In genomic region chr6:4994161-4994919, GRCm38 (mm10) we compare ENCODE assay signal across 7 mouse cellular contexts.
DNase-seq lines count a peak whose midpoint lies in the region; ATAC-seq and TF ChIP-seq lines count a peak whose summit lies in the region.

No protein-coding gene starts in this region.

- peak overlapping the region; percentile 4; the same call in 1 of the 2 replicates for H3K4me2 ChIP-seq in lung, postnatal 0 days (replicated peaks; ENCODE audit: low read depth, low read length)
- H3K4me2 ChIP-seq in forebrain, embryonic 16.5 days (ENCODE audit: low read length) = no peak overlapping the region

- TF ChIP-seq EP300 in lung, postnatal 0 days (IDR thresholded peaks at IDR 0.05) = no peak

- WGBS in lung, postnatal 0 days = 49% methylated on average over 14 of the region's 14 CpGs
- WGBS in forebrain, embryonic 16.5 days = 44% methylated on average over 14 of the region's 14 CpGs

- no peaks in the 10 kb centered on the region for H3K36me3 ChIP-seq in lung, postnatal 0 days (ENCODE audit: insufficient read depth, low read length)
- H3K36me3 ChIP-seq in forebrain, embryonic 16.5 days (ENCODE audit: control insufficient read depth, insufficient read depth) = no peaks in the 10 kb centered on the region

- ATAC-seq in lung, postnatal 0 days = no peak
- ATAC-seq in forebrain, embryonic 16.5 days = peak; percentile 54; the same call in 1 of the 2 replicates

- no peak overlapping the region for H3K27ac ChIP-seq in lung, postnatal 0 days (ENCODE audit: low read length)
- no peak overlapping the region for H3K27ac ChIP-seq in forebrain, embryonic 16.5 days (ENCODE audit: low read length)

- peaks cover 4% of the 10 kb centered on the region; the same call in 1 of the 2 replicates for H3K4me1 ChIP-seq in lung, postnatal 0 days (ENCODE audit: insufficient read depth, low read depth, low read length)
- peaks cover 15% of the 10 kb centered on the region for H3K4me1 ChIP-seq in forebrain, embryonic 16.5 days (replicated peaks; ENCODE audit: control insufficient read depth, insufficient read depth, low read length)

- H3K4me3 ChIP-seq in lung, postnatal 0 days (ENCODE audit: low read depth, low read length) = no peak overlapping the region
- H3K4me3 ChIP-seq in forebrain, embryonic 16.5 days (replicated peaks; ENCODE audit: low read length) = no peak overlapping the region

- no peaks in the 10 kb centered on the region for H3K27me3 ChIP-seq in lung, postnatal 0 days (replicated peaks; ENCODE audit: insufficient read depth, low read length)
- H3K27me3 ChIP-seq in forebrain, embryonic 16.5 days (replicated peaks; ENCODE audit: control insufficient read depth, insufficient read depth, low read length) = no peaks in the 10 kb centered on the region

- no peaks in the 10 kb centered on the region for H3K9me3 ChIP-seq in lung, postnatal 0 days (ENCODE audit: low read length)
- no peaks in the 10 kb centered on the region for H3K9me3 ChIP-seq in forebrain, embryonic 16.5 days (ENCODE audit: control insufficient read depth, low read length)

- DNase-seq in lung, postnatal 0 days (ENCODE audit: low spot score) = no peak
- DNase-seq in lung, postnatal 25 days (ENCODE audit: low spot score) = no peak
- peak; percentile 73 for DNase-seq in mesoderm, embryonic 11.5 days (ENCODE audit: low read depth, low spot score)
- DNase-seq in adrenal gland, adult (ENCODE audit: inconsistent age in 2 of 2, low spot score in 1 of 2) = no peak
- no peak for DNase-seq in right cerebral cortex, postnatal 10 days (ENCODE audit: low spot score in 2 of 2)
- DNase-seq in ovary, postnatal 10 days (ENCODE audit: low spot score) = no peak

- no peak for TF ChIP-seq CTCF in lung, postnatal 0 days (IDR thresholded peaks at IDR 0.05)

- H3K9ac ChIP-seq in lung, postnatal 0 days (replicated peaks; ENCODE audit: low read depth) = no peak overlapping the region
- no peak overlapping the region for H3K9ac ChIP-seq in forebrain, embryonic 16.5 days (replicated peaks; ENCODE audit: low read depth, low read length)
